Mouse (Mus musculus): ENCODE data around the gene Gata3. TPM values are rescaled to one million over a fixed set of nuclear protein-coding genes. Genes with fewer than 3 reads are reported as not detected.

Gene Gata3
- polyA plus RNA-seq, 1 experiment from 2014 or later = 3.2 TPM

- H3K36me3 ChIP-seq (ENCODE audit: control insufficient read depth, insufficient read depth, low read length) = no peaks in the 10 kb centered on the region
- H3K4me1 ChIP-seq (ENCODE audit: control insufficient read depth, insufficient read depth, low read length) = peaks cover 13% of the 10 kb centered on the region
- peak overlapping the region; percentile 55 for H3K9ac ChIP-seq (ENCODE audit: low read length)
- peak overlapping the region; percentile 98 for H3K4me2 ChIP-seq (ENCODE audit: low read depth, low read length)
- H3K27me3 ChIP-seq (ENCODE audit: control insufficient read depth, insufficient read depth, low read length) = peaks cover 66% of the 10 kb centered on the region
- no peak overlapping the region for H3K27ac ChIP-seq (ENCODE audit: low read length)
- no peaks in the 10 kb centered on the region for H3K9me3 ChIP-seq (replicated peaks; ENCODE audit: control insufficient read depth, low read length)
- H3K4me3 ChIP-seq (replicated peaks; ENCODE audit: low read length) = peak overlapping the region; percentile 60
- no peak for ATAC-seq (ENCODE audit: insufficient read depth, low FRiP score)
- WGBS = 9% methylated on average over 31 of the region's 31 CpGs
Observed at GRCm38 (mm10) chr2:9876621-9877325, 13.1 kb downstream of the Gata3 start.

- H3K27ac ChIP-seq (ENCODE audit: low read length) = no peak overlapping the region
- H3K27me3 ChIP-seq (ENCODE audit: control insufficient read depth, insufficient read depth, low read length) = peaks cover 63% of the 10 kb centered on the region
- ATAC-seq (ENCODE audit: insufficient read depth, low FRiP score) = no peak
- peak overlapping the region; percentile 60 for H3K4me3 ChIP-seq (replicated peaks; ENCODE audit: low read length)
- no peaks in the 10 kb centered on the region for H3K36me3 ChIP-seq (ENCODE audit: control insufficient read depth, insufficient read depth, low read length)
- no peak overlapping the region for H3K9ac ChIP-seq (ENCODE audit: low read length)
- 0 out of 2 replicates have a peak overlapping the region, but pooled peaks have one; percentile 1 for H3K4me2 ChIP-seq (ENCODE audit: low read depth, low read length)
- H3K9me3 ChIP-seq (replicated peaks; ENCODE audit: control insufficient read depth, low read length) = no peaks in the 10 kb centered on the region
- H3K4me1 ChIP-seq (ENCODE audit: control insufficient read depth, insufficient read depth, low read length) = peaks cover 7% of the 10 kb centered on the region; the same call in 1 of the 2 replicates
- WGBS = 39% methylated on average over 12 of the region's 12 CpGs
Observed at GRCm38 (mm10) chr2:9875676-9876357, 14.0 kb downstream of the Gata3 start.

DNA sequence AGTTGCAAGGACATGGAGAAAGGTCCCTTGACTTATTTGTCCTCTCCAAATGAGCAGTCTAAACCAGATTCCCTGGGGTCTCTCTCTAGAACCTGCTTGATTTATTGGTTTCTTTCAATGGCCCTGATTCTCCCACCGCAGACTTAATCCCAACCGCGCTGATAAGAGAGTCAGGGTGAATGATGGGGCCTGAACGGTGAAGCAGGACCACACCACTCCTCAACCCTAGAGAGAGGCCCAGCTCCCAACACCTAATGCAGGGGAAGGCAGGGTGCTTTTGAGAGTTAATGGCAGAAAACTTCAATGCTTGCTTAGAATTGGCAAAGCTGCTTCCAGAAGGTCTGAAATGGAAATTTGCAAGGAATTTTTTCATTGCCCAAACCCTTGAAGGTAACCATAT, 14.6 kb downstream of the Gata3 start:
- Histone ChIP-seq H3K27ac (ENCODE audit: low read length) (no peak overlapping the region), H3K4me2 (ENCODE audit: low read depth, low read length) (no peak overlapping the region), H3K27me3 (ENCODE audit: control insufficient read depth, insufficient read depth, low read length) (peaks cover 63% of the 10 kb centered on the region), H3K4me1 (ENCODE audit: control insufficient read depth, insufficient read depth, low read length) (0 out of 2 replicates have a peak, but pooled peaks cover 6% of the 10 kb centered on the region), H3K36me3 (ENCODE audit: control insufficient read depth, insufficient read depth, low read length) (no peaks in the 10 kb centered on the region), H3K4me3 (replicated peaks; ENCODE audit: low read length) (no peak overlapping the region), H3K9ac (ENCODE audit: low read length) (no peak overlapping the region), H3K9me3 (replicated peaks; ENCODE audit: control insufficient read depth, low read length) (no peaks in the 10 kb centered on the region)
- ATAC-seq (ENCODE audit: insufficient read depth, low FRiP score) = no peak
- 16% methylated on average over 4 of the region's 4 CpGs for WGBS

DNA sequence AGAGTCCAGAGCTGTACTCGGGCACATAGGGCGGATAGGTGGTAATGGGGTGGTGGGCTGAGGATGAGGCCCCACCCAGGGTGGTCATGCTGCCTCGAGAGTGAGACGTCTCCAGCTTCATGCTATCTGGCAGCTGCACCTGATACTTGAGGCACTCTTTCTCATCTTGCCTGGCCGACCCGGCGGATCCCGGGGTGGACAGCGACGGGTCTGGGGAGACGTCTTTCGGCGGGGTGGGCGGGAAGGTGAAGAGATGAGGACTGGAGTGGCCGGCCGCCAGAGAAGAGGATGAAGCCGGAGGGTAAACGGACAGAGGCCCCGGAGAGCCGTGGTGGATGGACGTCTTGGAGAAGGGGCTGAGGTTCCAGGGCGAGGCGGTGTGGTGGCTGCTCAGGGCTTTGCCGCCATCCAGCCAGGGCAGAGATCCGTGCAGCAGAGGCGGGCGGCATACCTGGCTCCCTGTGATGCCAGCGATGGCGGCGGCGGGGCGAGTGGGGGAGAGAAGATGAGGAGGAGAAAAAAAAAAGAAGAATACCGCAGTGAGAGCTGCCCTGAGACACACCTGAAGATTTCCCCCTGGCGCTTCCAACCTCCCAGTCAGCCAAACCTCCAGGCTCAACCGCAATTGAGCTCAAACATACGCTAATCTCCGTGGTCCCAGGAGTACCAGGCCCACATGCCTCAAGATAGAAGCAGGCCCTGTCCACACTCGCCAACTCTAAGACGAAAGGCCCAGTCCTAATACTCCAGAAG, 15.2 kb downstream of the Gata3 start:
- WGBS = 16% methylated on average over 39 of the region's 39 CpGs
- Histone ChIP-seq H3K9ac (ENCODE audit: low read length) (no peak overlapping the region), H3K9me3 (replicated peaks; ENCODE audit: control insufficient read depth, low read length) (no peaks in the 10 kb centered on the region), H3K27me3 (ENCODE audit: control insufficient read depth, insufficient read depth, low read length) (peaks cover 61% of the 10 kb centered on the region), H3K27ac (ENCODE audit: low read length) (no peak overlapping the region), H3K4me1 (ENCODE audit: control insufficient read depth, insufficient read depth, low read length) (0 out of 2 replicates have a peak, but pooled peaks cover 6% of the 10 kb centered on the region), H3K4me3 (replicated peaks; ENCODE audit: low read length) (no peak overlapping the region), H3K4me2 (ENCODE audit: low read depth, low read length) (no peak overlapping the region), H3K36me3 (ENCODE audit: control insufficient read depth, insufficient read depth, low read length) (no peaks in the 10 kb centered on the region)
- ATAC-seq (ENCODE audit: insufficient read depth, low FRiP score) = no peak

DNA sequence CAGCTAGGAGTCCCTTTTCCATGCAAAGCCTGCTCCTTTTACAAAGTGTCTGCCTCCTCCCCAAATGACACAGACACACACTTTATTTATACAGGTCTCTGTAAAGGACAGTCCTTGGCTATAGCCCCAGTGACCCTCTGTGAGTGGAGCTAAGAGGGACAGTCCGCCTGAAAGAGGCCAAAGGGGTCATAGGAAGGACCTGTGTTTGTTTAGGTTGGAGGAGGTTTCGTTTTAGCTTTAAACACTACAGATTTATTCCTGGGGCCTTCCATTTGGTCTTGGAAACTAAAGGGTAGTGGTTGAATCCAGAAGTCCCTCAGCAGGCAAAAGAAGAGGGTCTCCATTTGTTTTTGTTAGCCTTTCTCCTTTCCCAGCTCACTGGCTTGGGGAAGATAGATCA, 16.1 kb downstream of the Gata3 start:
- Histone ChIP-seq H3K4me1 (ENCODE audit: control insufficient read depth, insufficient read depth, low read length) (0 out of 2 replicates have a peak, but pooled peaks cover 6% of the 10 kb centered on the region), H3K27ac (ENCODE audit: low read length) (no peak overlapping the region), H3K9ac (ENCODE audit: low read length) (no peak overlapping the region), H3K4me3 (replicated peaks; ENCODE audit: low read length) (no peak overlapping the region), H3K36me3 (ENCODE audit: control insufficient read depth, insufficient read depth, low read length) (no peaks in the 10 kb centered on the region), H3K4me2 (ENCODE audit: low read depth, low read length) (no peak overlapping the region), H3K27me3 (ENCODE audit: control insufficient read depth, insufficient read depth, low read length) (peaks cover 57% of the 10 kb centered on the region), H3K9me3 (replicated peaks; ENCODE audit: control insufficient read depth, low read length) (no peaks in the 10 kb centered on the region)
- no peak for ATAC-seq (ENCODE audit: insufficient read depth, low FRiP score)
- WGBS = 33% methylated on average over 2 of the region's 2 CpGs

- H3K27ac ChIP-seq (ENCODE audit: low read length) = no peak overlapping the region
- 0 out of 2 replicates have a peak, but pooled peaks cover 6% of the 10 kb centered on the region for H3K4me1 ChIP-seq (ENCODE audit: control insufficient read depth, insufficient read depth, low read length)
- 26% methylated on average over 12 of the region's 12 CpGs for WGBS
- no peaks in the 10 kb centered on the region for H3K36me3 ChIP-seq (ENCODE audit: control insufficient read depth, insufficient read depth, low read length)
- H3K9me3 ChIP-seq (replicated peaks; ENCODE audit: control insufficient read depth, low read length) = no peaks in the 10 kb centered on the region
- H3K4me3 ChIP-seq (replicated peaks; ENCODE audit: low read length) = no peak overlapping the region
- no peak overlapping the region for H3K9ac ChIP-seq (ENCODE audit: low read length)
- no peak overlapping the region for H3K4me2 ChIP-seq (ENCODE audit: low read depth, low read length)
- no peak for ATAC-seq (ENCODE audit: insufficient read depth, low FRiP score)
- peaks cover 59% of the 10 kb centered on the region for H3K27me3 ChIP-seq (ENCODE audit: control insufficient read depth, insufficient read depth, low read length)
Observed at GRCm38 (mm10) chr2:9872682-9873081, 17.2 kb downstream of the Gata3 start.

- H3K27ac ChIP-seq (ENCODE audit: low read length) = no peak overlapping the region
- H3K9ac ChIP-seq (ENCODE audit: low read length) = no peak overlapping the region
- no peaks in the 10 kb centered on the region for H3K9me3 ChIP-seq (replicated peaks; ENCODE audit: control insufficient read depth, low read length)
- no peaks in the 10 kb centered on the region for H3K36me3 ChIP-seq (ENCODE audit: control insufficient read depth, insufficient read depth, low read length)
- H3K27me3 ChIP-seq (ENCODE audit: control insufficient read depth, insufficient read depth, low read length) = peaks cover 59% of the 10 kb centered on the region
- 58% methylated on average over 6 of the region's 6 CpGs for WGBS
- no peak overlapping the region for H3K4me2 ChIP-seq (ENCODE audit: low read depth, low read length)
- no peak for ATAC-seq (ENCODE audit: insufficient read depth, low FRiP score)
- no peaks in the 10 kb centered on the region for H3K4me1 ChIP-seq (ENCODE audit: control insufficient read depth, insufficient read depth, low read length)
- H3K4me3 ChIP-seq (replicated peaks; ENCODE audit: low read length) = no peak overlapping the region
Observed at GRCm38 (mm10) chr2:9871798-9872197, 18.0 kb downstream of the Gata3 start.

DNA sequence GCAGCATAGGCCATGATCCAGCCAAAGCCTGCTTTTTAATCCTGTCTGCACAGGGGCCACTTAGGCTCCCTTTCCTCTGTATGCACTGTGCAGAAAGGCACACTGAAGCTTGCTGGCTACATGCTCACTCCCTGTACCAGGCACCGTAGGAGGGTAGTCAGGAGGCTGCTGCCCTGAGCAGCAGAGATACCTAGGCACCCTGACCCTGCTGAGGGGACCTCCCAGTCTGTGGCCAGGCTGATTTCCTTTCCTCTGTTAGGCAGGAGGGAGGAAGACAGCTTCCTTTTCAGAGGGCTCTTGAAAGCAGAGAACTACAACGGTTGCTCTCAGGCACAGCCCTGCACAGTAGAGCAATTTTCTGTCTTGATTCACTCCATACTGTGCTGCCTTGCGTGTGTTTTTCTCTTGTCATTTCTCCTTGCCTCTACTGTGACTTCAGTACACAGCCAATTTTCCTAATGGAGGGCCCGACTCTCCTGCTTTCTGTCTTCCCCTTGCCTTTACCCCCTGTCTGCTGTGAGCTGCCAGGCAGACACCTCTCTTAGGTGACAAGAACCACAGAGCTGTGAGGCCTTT, 18.6 kb downstream of the Gata3 start:
- H3K4me1 ChIP-seq (ENCODE audit: control insufficient read depth, insufficient read depth, low read length) = no peaks in the 10 kb centered on the region
- H3K4me2 ChIP-seq (ENCODE audit: low read depth, low read length) = no peak overlapping the region
- no peak overlapping the region for H3K27ac ChIP-seq (ENCODE audit: low read length)
- no peaks in the 10 kb centered on the region for H3K9me3 ChIP-seq (replicated peaks; ENCODE audit: control insufficient read depth, low read length)
- H3K4me3 ChIP-seq (replicated peaks; ENCODE audit: low read length) = no peak overlapping the region
- H3K36me3 ChIP-seq (ENCODE audit: control insufficient read depth, insufficient read depth, low read length) = no peaks in the 10 kb centered on the region
- 50% methylated on average over 4 of the region's 4 CpGs for WGBS
- no peak for ATAC-seq (ENCODE audit: insufficient read depth, low FRiP score)
- peaks cover 53% of the 10 kb centered on the region for H3K27me3 ChIP-seq (ENCODE audit: control insufficient read depth, insufficient read depth, low read length)
- H3K9ac ChIP-seq (ENCODE audit: low read length) = no peak overlapping the region

Measured in stomach, embryonic 16.5 days (tissue).